Mouse (Mus musculus) brain, embryonic 14.5 days (tissue): ENCODE data around the gene Pxt1.

ENCODE experiments used
- CTCF ChIP-seq: fragments of 200-500 bp; IDR thresholded peaks from 2 replicates; pipeline ENCODE4 v1.5.1; 2012; ENCODE audit warnings: inconsistent platforms, mild to moderate bottlenecking, moderate library complexity, borderline replicate concordance; ENCODE audit not compliant: insufficient read depth, insufficient read length; ENCODE audit errors: extremely low read depth
- POLR2A ChIP-seq: fragments of 200-500 bp; IDR thresholded peaks from 2 replicates; pipeline ENCODE4 v1.6.1; 2012; ENCODE audit warnings: mild to moderate bottlenecking, inconsistent platforms, borderline replicate concordance; ENCODE audit not compliant: poor library complexity, insufficient read depth, insufficient read length, severe bottlenecking; ENCODE audit errors: extremely low read depth

- TF ChIP-seq CTCF (no peak), POLR2A (no peak)
Measured at GRCm38 (mm10) chr17:28988291-28988690, 44.7 kb upstream of the Pxt1 start.
